Mouse (Mus musculus): ENCODE measurements around the gene Supt7l.

GRCm38 (mm10) chr5:31504843-31505242 lies 22.8 kb downstream of the Supt7l start:
- TF ChIP-seq POLR2A (IDR thresholded peaks at IDR 0.05; ENCODE audit: borderline replicate concordance, insufficient read depth, low read length) (no peak), CTCF (IDR thresholded peaks at IDR 0.05; ENCODE audit: borderline replicate concordance, insufficient read depth, low read depth, low read length) (no peak)

All from cerebellum, adult 2 months (tissue).